Mouse (Mus musculus) C2C12 (cell line): ENCODE measurements at regions not wholly inside any gene's neighbourhood (a gene's known extent, or its start where the extent isn't known, plus 50 kb on each side); places are given as distances from the start of the nearest gene placed in this dataset.

Source experiments
- H3K27me3 ChIP-seq: one replicate; pipeline ENCODE4 v1.6.1; 2011; ENCODE audit not compliant: control insufficient read depth, insufficient read depth, insufficient read length
- H3K36me3 ChIP-seq: one replicate; pipeline ENCODE4 v1.6.1; 2011; ENCODE audit not compliant: control insufficient read depth, insufficient read depth
- H3K4me3 ChIP-seq: one replicate; pipeline ENCODE4 v1.5.1; 2011; ENCODE audit warnings: mild to moderate bottlenecking, control low read depth; ENCODE audit not compliant: poor library complexity, insufficient read depth, severe bottlenecking
- H3K79me2 ChIP-seq: one replicate; pipeline ENCODE4 v1.6.1; 2011; ENCODE audit not compliant: control insufficient read depth, insufficient read depth
- H3K79me3 ChIP-seq: one replicate; pipeline ENCODE4 v1.6.1; 2011; ENCODE audit warnings: low read depth, control low read depth
- H3ac ChIP-seq: one replicate; pipeline ENCODE3; 2011; ENCODE audit warnings: low read depth; ENCODE audit not compliant: control insufficient read depth, insufficient read length
- CEBPB ChIP-seq: IDR thresholded peaks from one replicate; pipeline ENCODE4 v1.6.1; 2011; ENCODE audit warnings: low read depth, mild to moderate bottlenecking, control low read depth, moderate library complexity
- CTCF ChIP-seq: IDR thresholded peaks from one replicate; pipeline ENCODE4 v1.5.1; 2011; ENCODE audit not compliant: control insufficient read depth, insufficient read depth, insufficient read length
- FOSL1 ChIP-seq: IDR thresholded peaks from one replicate; pipeline ENCODE4 v1.8.0; 2011; ENCODE audit warnings: mild to moderate bottlenecking, low read length; ENCODE audit not compliant: poor library complexity, insufficient read depth, severe bottlenecking
- MAX ChIP-seq: IDR thresholded peaks from one replicate; pipeline ENCODE4 v1.6.1; 2011; ENCODE audit warnings: mild to moderate bottlenecking, control low read depth
- MYOD1 ChIP-seq: IDR thresholded peaks from one replicate; pipeline ENCODE4 v1.6.1; 2011; ENCODE audit warnings: low read depth; ENCODE audit not compliant: control insufficient read depth, insufficient read length
- MYOG ChIP-seq: IDR thresholded peaks from one replicate; pipeline ENCODE4 v1.6.1; 2011; ENCODE audit not compliant: control insufficient read depth, insufficient read length; ENCODE audit errors: extremely low read depth
- USF1 ChIP-seq: IDR thresholded peaks from one replicate; pipeline ENCODE4 v1.6.1; 2011; ENCODE audit warnings: low read depth, mild to moderate bottlenecking, control low read depth, moderate library complexity

- TF ChIP-seq MAX, result no peak
- TF ChIP-seq USF1, result no peak
- no peak for TF ChIP-seq FOSL1
- TF ChIP-seq CEBPB, result no peak
- TF ChIP-seq MYOG, result no peak
- TF ChIP-seq MYOD1, result no peak
- no peak for TF ChIP-seq CTCF
- no peaks in the 10 kb centered on the region for H3K27me3 ChIP-seq
- no peaks in the 10 kb centered on the region for H3K79me3 ChIP-seq
- H3K4me3 ChIP-seq, result no peak overlapping the region
- no peak overlapping the region for H3ac ChIP-seq
- no peaks in the 10 kb centered on the region for H3K79me2 ChIP-seq
- no peaks in the 10 kb centered on the region for H3K36me3 ChIP-seq
These were observed 133.2 kb upstream of the Kiz start for GRCm38 (mm10) chr2:146722351-146723025.

- no peaks in the 10 kb centered on the region for H3K36me3 ChIP-seq
- H3ac ChIP-seq, result no peak overlapping the region
- TF ChIP-seq MYOD1 (no peak), USF1 (no peak), CTCF (no peak), MAX (no peak), MYOG (no peak), FOSL1 (no peak), CEBPB (no peak)
- H3K4me3 ChIP-seq, result no peak overlapping the region
- no peaks in the 10 kb centered on the region for H3K27me3 ChIP-seq
- H3K79me3 ChIP-seq, result no peaks in the 10 kb centered on the region
- no peaks in the 10 kb centered on the region for H3K79me2 ChIP-seq
These were observed 132.5 kb upstream of the Kiz start for GRCm38 (mm10) chr2:146723172-146723571.

DNA sequence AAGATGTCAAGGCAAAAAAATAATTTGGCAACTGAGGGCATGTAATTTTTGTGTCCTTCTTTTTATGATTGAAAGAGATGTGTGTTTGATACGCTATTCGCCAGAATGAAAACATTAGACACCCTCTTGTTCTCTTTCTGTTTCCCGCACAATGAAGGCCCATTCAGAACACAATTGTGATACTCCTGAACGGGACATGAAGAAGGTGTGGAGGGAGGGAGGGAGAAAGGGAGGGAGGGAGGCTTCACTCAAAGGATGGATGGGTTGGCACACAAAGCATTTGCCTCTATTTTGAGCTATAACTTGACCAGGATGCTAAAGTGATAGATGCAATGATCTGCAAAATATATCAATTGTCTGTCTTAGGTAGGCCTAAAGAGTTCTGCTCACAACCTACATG lies 132.0 kb upstream of the Kiz start:
- Histone ChIP-seq H3K27me3 (no peaks in the 10 kb centered on the region), H3K4me3 (no peak overlapping the region), H3ac (no peak overlapping the region), H3K36me3 (no peaks in the 10 kb centered on the region), H3K79me2 (no peaks in the 10 kb centered on the region), H3K79me3 (no peaks in the 10 kb centered on the region)
- TF ChIP-seq FOSL1 (no peak), CEBPB (no peak), MAX (no peak), MYOG (no peak), USF1 (no peak)

GRCm38 (mm10) chr2:146724142-146724679 lies 131.5 kb upstream of the Kiz start:
- H3ac ChIP-seq, result no peak overlapping the region
- no peaks in the 10 kb centered on the region for H3K79me3 ChIP-seq
- no peaks in the 10 kb centered on the region for H3K79me2 ChIP-seq
- H3K36me3 ChIP-seq, result no peaks in the 10 kb centered on the region
- TF ChIP-seq CTCF (no peak), FOSL1 (no peak), MYOG (no peak), CEBPB (no peak), USF1 (no peak)
- no peaks in the 10 kb centered on the region for H3K27me3 ChIP-seq
- H3K4me3 ChIP-seq, result no peak overlapping the region

GRCm38 (mm10) chr2:146724924-146725555 lies 130.6 kb upstream of the Kiz start:
- no peaks in the 10 kb centered on the region for H3K36me3 ChIP-seq

GRCm38 (mm10) chr2:146728693-146729092 lies 127.0 kb upstream of the Kiz start:
- Histone ChIP-seq H3K27me3 (no peaks in the 10 kb centered on the region), H3K79me2 (no peaks in the 10 kb centered on the region), H3ac (no peak overlapping the region), H3K36me3 (no peaks in the 10 kb centered on the region), H3K79me3 (no peaks in the 10 kb centered on the region), H3K4me3 (no peak overlapping the region)
- no peak for TF ChIP-seq FOSL1
- no peak for TF ChIP-seq USF1
- no peak for TF ChIP-seq MYOG
- no peak for TF ChIP-seq MYOD1
- no peak for TF ChIP-seq CEBPB

More at GRCm38 (mm10) chr2:146724924-146725555, 130.6 kb upstream of the Kiz start:
- Histone ChIP-seq H3K4me3 (no peak overlapping the region), H3K79me3 (no peaks in the 10 kb centered on the region), H3K27me3 (no peaks in the 10 kb centered on the region), H3ac (no peak overlapping the region), H3K79me2 (no peaks in the 10 kb centered on the region)
- no peak for TF ChIP-seq MYOG
- no peak for TF ChIP-seq FOSL1
- TF ChIP-seq CEBPB, result no peak
- TF ChIP-seq USF1, result no peak
- TF ChIP-seq CTCF, result no peak
- no peak for TF ChIP-seq MAX
- no peak for TF ChIP-seq MYOD1
